Mouse (Mus musculus) mammary gland, adult 2 months (tissue): ENCODE measurements around the gene Ptprh. TPM values are rescaled to one million over a fixed set of nuclear protein-coding genes. Genes with fewer than 3 reads are reported as not detected.

Experiments
- polyA plus RNA-seq: library from polyadenylated mRNA; depleted of rRNA; stranded (reverse); fragments of >200 nt; gene quantifications from 2 replicates; pipeline ENCODE4 v1.2.3, GENCODE M21; 2012; ENCODE audit warnings: low replicate concordance; rRNA removed

Ptprh gene
- polyA plus RNA-seq = 0.06 TPM in 1 of 2 replicates, not detected in the other

DNA sequence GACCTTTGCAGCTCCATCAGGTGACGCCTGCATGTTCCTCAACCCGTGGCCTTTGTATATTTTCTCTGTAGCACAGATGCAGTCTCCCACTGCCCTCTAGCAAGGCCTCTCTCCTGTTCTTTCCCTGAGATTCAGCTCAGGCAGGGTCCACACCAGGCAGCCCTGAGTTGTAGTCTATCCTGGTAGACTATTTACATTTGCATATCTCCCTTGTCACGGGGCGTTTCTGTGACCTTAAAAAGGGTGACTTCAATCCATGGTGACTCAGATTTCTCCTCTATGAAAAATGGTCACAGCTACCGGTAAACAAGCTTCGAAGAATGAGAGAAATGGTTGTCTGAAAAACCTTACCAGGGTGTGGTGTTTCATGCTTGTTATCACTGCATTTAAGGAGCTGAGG, at the start of gene Ptprh:
TSS of gene Ptprh (minus strand) at position 169 of the 400 bp plus-strand sequence.

DNA sequence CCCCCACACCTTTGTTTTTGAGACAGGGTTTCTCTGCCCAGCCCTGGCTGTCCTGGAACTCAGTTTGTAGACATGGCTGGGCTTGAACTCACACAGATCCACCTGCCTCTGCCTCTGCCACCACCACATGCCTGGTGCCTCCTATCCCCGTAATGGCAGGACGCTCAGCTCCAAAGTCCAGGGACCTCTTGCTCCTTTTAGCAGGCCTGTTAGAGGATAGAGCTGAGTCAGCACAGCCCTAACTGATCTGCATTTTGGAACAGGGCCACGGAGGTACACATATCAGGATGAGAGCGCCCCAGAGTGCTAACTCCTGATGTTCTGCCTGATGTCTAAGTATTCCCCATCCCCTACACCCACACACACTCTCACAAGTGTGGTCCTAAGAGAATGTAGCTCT, 27.2 kb upstream of the Ptprh start, which contains the start of gene Tmem86b:
TSS of gene Tmem86b (minus strand) at position 392 of the 400 bp plus-strand sequence.

DNA sequence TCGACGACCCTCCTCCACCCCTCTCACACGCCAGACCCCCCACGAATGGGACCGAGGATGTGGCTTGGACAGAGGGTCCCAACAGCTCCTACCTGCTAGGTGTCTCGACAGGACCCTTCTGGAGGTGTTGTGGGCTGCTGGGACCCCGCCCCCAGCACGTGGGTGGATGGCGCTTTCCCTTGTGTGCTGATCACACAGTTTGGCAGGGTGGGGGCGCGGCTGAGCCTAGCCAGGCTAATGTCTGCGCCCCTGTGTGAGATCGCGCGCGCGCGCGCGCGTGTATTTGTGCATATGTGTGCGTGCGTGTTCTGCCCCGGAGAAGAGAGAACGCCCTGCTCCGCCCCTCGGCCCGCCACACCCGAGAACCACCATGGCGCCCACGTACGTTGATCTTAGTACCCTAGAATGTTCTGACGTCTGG, 56.6 kb downstream of the Ptprh start, which contains the start of gene Syt5:
TSS of gene Syt5 (minus strand) at position 321 of the 421 bp plus-strand sequence.

DNA sequence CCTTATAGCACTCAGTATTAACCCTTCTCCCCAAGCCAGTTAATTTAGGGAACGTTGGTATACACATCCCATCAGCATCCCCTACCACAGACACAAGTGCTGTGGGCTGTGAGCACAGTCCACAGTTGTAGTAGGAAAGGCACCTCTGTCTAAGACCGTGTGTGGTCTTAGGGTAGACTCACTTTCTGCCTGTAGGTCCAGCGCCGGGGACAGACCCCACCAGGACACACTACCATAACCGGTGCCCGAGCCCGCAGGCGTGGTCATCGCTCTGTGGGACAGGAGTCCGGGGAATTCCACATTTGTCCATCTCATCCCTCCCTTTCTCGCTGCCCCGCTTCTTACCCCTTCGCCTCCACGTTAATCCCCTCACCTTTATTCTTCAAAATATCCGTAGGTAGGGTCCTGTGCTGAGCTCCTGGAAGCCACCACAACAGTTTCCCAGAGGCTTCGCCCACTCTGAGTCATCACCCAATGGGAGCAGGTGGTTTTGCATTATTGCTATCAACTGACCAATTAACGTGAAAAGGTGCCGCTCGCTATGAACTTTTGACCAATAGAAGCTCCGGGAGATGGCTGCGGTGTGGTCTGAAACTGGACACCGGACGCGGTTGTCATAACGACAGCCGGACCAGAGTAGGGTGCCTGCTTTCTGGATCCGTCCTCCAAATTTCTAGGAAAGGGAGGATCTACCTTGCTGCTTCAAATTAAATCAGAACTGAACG, 71.7 kb downstream of the Ptprh start, which contains the start of gene Dnaaf3:
TSS of gene Dnaaf3 (minus strand) at position 449 of the 725 bp plus-strand sequence.

DNA sequence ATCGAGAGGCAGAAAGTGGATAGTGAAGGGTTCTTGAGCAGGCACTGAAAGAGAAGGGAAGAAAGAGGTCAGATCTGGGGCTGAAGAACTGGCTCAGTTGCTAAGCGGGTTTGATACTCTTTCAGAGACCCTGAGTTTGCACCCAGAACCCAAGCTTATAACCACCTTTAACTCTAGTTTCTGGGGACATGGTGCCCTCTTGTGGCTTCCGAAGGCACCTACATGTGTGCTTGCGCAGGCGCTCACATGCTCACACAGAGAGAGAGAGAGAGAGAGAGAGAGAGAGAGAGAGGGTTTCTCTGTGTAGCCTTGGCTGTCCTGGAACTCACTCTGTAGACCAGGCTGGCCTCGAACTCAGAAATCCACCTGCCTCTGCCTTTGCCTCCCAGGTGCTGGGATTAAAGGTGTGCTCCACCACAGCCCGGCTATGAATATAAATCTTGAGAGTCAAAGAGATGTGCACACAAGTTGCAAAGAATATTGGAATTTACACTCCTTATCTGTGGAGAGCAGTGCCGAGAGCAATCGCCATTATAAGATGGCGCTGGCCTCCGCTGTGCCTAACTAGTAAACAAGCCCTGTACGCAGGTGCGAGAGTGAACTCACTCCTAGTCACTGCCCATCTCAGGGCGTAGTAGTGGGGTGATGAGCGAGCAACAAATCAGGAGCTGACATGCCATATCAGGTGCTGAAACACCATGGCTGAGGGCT, 79.5 kb downstream of the Ptprh start, which contains the start of gene Tnni3:
TSS of gene Tnni3 (minus strand) at position 18 of the 711 bp plus-strand sequence.

DNA sequence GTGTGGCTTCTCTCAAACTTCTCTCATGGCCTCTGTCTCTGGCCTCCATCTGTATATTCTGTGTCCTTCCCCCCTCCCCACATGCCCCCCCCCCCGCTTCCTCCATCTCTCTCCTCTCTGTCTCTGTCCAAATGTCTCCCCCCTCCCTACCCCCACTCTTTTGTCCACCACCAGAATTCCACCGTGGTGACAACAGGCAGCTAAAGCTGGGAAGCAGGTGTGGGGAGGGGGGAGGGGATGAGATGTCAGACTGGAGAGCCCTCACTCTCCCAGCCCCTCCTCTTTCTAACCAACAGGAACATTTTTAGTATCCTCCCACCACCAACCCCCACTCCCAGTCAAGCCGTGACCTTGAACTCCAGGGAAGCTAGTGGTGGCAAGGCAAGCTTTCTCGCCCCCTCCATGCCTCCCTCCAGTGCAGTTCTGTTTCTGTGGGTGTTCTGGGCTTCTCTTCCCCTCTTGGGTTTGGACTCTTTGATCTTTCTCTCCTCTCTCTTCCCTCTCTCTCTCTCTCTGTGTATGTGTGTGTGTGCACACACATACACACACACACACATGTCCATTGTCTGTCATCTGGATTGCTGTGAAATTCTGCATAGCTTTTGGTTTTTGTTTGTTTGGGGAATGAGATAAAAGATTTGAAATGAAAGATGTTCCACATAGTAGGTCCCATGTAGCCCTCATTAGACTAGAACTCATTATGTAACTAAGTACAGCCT, 87.3 kb downstream of the Ptprh start, which contains the start of gene Tnnt1:
TSS of gene Tnnt1 (minus strand) at position 51 of the 719 bp plus-strand sequence.

DNA sequence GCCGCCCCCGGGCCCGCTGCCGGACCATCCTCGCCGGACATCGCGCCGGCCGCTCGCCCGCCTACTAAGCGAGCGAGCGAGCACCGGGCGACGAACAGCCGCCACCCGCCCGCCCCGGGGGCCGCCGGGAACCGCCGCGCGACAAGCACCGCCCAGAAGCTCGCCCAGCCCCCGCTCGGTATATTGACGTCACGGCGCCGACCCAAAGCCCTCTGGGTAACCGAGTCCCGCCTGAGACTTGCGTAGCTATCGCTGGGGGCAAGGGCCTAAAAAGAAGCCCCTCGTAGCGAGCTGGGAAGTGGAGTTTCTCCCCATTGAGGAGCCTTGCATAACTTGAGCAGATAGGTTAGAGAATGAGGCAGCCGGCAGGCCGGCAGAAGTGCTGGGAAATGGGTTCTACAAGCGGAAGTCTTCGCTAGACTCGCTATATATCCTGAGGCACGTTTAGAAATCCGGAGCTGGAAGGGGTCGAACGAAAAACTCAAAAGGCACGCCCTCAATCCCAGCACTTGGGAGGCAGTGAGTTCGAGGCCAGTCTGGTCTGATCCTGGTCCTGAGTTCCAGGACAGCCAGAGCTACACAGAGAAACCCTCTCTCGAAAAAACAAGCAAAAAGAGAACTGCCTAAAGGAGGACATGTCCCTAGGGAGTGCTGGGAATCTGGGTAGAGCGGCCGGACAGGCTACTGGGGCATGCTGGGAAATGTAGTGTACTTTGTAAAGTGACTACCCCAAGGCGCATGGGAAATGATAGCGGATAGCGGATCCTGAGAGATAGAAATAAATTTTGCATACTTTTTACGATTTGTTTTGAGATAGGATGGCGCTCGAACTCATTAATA, 102.1 kb downstream of the Ptprh start, which contains the start of gene Ppp1r12c:
TSS of gene Ppp1r12c (minus strand) at position 123 of the 840 bp plus-strand sequence.

Other genes with a start within 250 kb of the Ptprh start
- gene Gp6, start 206.3 kb downstream of the Ptprh start, polyA plus RNA-seq = not detected in 2 replicates
- gene Rdh13, start 158.4 kb downstream of the Ptprh start, polyA plus RNA-seq = 13.7 and 19.8 TPM in 2 replicates
- gene Eps8l1, start 143.4 kb downstream of the Ptprh start, polyA plus RNA-seq = 15.5 and 16.5 TPM in 2 replicates
- gene Ppp1r12c, start 102.4 kb downstream of the Ptprh start, polyA plus RNA-seq = 48.9 and 90.4 TPM in 2 replicates
- 0.20 and 1.3 TPM in 2 replicates for gene Tnnt1, start 87.7 kb downstream of the Ptprh start, polyA plus RNA-seq
- gene Tnni3, start 79.8 kb downstream of the Ptprh start, polyA plus RNA-seq = 6.1 and 8.4 TPM in 2 replicates
- 9.0 and 14.9 TPM in 2 replicates for gene Dnaaf3, start 71.6 kb downstream of the Ptprh start, polyA plus RNA-seq
- gene Syt5, start 56.5 kb downstream of the Ptprh start, polyA plus RNA-seq = 0.10 and 0.62 TPM in 2 replicates
- gene Tmem86b, start 27.4 kb upstream of the Ptprh start, polyA plus RNA-seq = 14.9 and 19.6 TPM in 2 replicates
- gene Ppp6r1, start 55.0 kb upstream of the Ptprh start, polyA plus RNA-seq = 109 and 135 TPM in 2 replicates
- 29.8 and 46.7 TPM in 2 replicates for gene Hspbp1, start 81.0 kb upstream of the Ptprh start, polyA plus RNA-seq
- gene Brsk1, start 86.6 kb upstream of the Ptprh start, polyA plus RNA-seq = 4.4 and 6.0 TPM in 2 replicates
- 2.0 and 2.5 TPM in 2 replicates for gene Tmem150b, start 121.2 kb upstream of the Ptprh start, polyA plus RNA-seq
- gene Kmt5c, start 136.1 kb upstream of the Ptprh start, polyA plus RNA-seq = 95.7 and 216 TPM in 2 replicates
- gene Cox6b2, start 149.1 kb upstream of the Ptprh start, polyA plus RNA-seq = 13.8 and 18.7 TPM in 2 replicates
- gene Fam71e2, start 167.3 kb upstream of the Ptprh start, polyA plus RNA-seq = 0.10 TPM in 1 of 2 replicates, not detected in the other
- 0.36 and 0.78 TPM in 2 replicates for gene Il11, start 178.8 kb upstream of the Ptprh start, polyA plus RNA-seq
- not detected in 2 replicates for gene Tmem190, start 178.9 kb upstream of the Ptprh start, polyA plus RNA-seq
- gene Tmem238, start 185.6 kb upstream of the Ptprh start, polyA plus RNA-seq = 18.4 and 84.5 TPM in 2 replicates
- 252 and 384 TPM in 2 replicates for gene Rpl28, start 188.8 kb upstream of the Ptprh start, polyA plus RNA-seq
- 193 and 283 TPM in 2 replicates for gene Ube2s, start 208.5 kb upstream of the Ptprh start, polyA plus RNA-seq
- 0.54 and 1.0 TPM in 2 replicates for gene Shisa7, start 240.7 kb upstream of the Ptprh start, polyA plus RNA-seq